Mouse (Mus musculus): ENCODE data around the gene Pithd1. TPM values are rescaled to one million over a fixed set of nuclear protein-coding genes. Genes with fewer than 3 reads are reported as not detected.

Gene Pithd1
- polyA plus RNA-seq, 1 experiment from 2014 or later = 44.8 TPM

- WGBS = 51% methylated on average over 8 of the region's 8 CpGs
- H3K36me3 ChIP-seq (ENCODE audit: control insufficient read depth, insufficient read depth, low read length) = peaks cover 10% of the 10 kb centered on the region; the same call in 1 of the 2 replicates
- ATAC-seq (ENCODE audit: insufficient read depth, low FRiP score) = peak; percentile 58; the same call in 1 of the 2 replicates
- no peak overlapping the region for H3K4me3 ChIP-seq (replicated peaks; ENCODE audit: low read length)
- no peak overlapping the region for H3K4me2 ChIP-seq (ENCODE audit: low read depth, low read length)
- H3K9me3 ChIP-seq (replicated peaks; ENCODE audit: control insufficient read depth, low read length) = no peaks in the 10 kb centered on the region
- peaks cover 6% of the 10 kb centered on the region for H3K4me1 ChIP-seq (ENCODE audit: control insufficient read depth, insufficient read depth, low read length)
- no peak overlapping the region for H3K9ac ChIP-seq (ENCODE audit: low read length)
- H3K27me3 ChIP-seq (ENCODE audit: control insufficient read depth, insufficient read depth, low read length) = no peaks in the 10 kb centered on the region
- H3K27ac ChIP-seq (ENCODE audit: low read length) = peak overlapping the region; percentile 70
Observed at GRCm38 (mm10) chr4:135958354-135958753, 28.7 kb downstream of the Pithd1 start.

- Histone ChIP-seq H3K36me3 (ENCODE audit: control insufficient read depth, insufficient read depth, low read length) (peaks cover 26% of the 10 kb centered on the region), H3K9ac (ENCODE audit: low read length) (no peak overlapping the region), H3K9me3 (replicated peaks; ENCODE audit: control insufficient read depth, low read length) (no peaks in the 10 kb centered on the region), H3K27me3 (ENCODE audit: control insufficient read depth, insufficient read depth, low read length) (no peaks in the 10 kb centered on the region), H3K4me3 (replicated peaks; ENCODE audit: low read length) (no peak overlapping the region), H3K4me2 (ENCODE audit: low read depth, low read length) (no peak overlapping the region), H3K4me1 (ENCODE audit: control insufficient read depth, insufficient read depth, low read length) (no peaks in the 10 kb centered on the region), H3K27ac (ENCODE audit: low read length) (no peak overlapping the region)
- no peak for ATAC-seq (ENCODE audit: insufficient read depth, low FRiP score)
- WGBS = 81% methylated on average over 9 of the region's 9 CpGs
Observed at GRCm38 (mm10) chr4:135955886-135956285, 31.2 kb downstream of the Pithd1 start.

GRCm38 (mm10) chr4:135954241-135954640 is 32.8 kb downstream of the Pithd1 start:
- no peaks in the 10 kb centered on the region for H3K4me1 ChIP-seq (ENCODE audit: control insufficient read depth, insufficient read depth, low read length)
- H3K27ac ChIP-seq (ENCODE audit: low read length) = no peak overlapping the region
- no peak overlapping the region for H3K9ac ChIP-seq (ENCODE audit: low read length)
- WGBS = 20% methylated on average over 2 of the region's 2 CpGs
- H3K4me3 ChIP-seq (replicated peaks; ENCODE audit: low read length) = no peak overlapping the region
- H3K36me3 ChIP-seq (ENCODE audit: control insufficient read depth, insufficient read depth, low read length) = peaks cover 24% of the 10 kb centered on the region
- H3K27me3 ChIP-seq (ENCODE audit: control insufficient read depth, insufficient read depth, low read length) = no peaks in the 10 kb centered on the region
- no peak overlapping the region for H3K4me2 ChIP-seq (ENCODE audit: low read depth, low read length)
- no peak for ATAC-seq (ENCODE audit: insufficient read depth, low FRiP score)
- no peaks in the 10 kb centered on the region for H3K9me3 ChIP-seq (replicated peaks; ENCODE audit: control insufficient read depth, low read length)

- 72% methylated on average over 3 of the region's 3 CpGs for WGBS
- no peak overlapping the region for H3K27ac ChIP-seq (ENCODE audit: low read length)
- H3K4me2 ChIP-seq (ENCODE audit: low read depth, low read length) = no peak overlapping the region
- H3K9ac ChIP-seq (ENCODE audit: low read length) = no peak overlapping the region
- no peak overlapping the region for H3K4me3 ChIP-seq (replicated peaks; ENCODE audit: low read length)
- no peaks in the 10 kb centered on the region for H3K9me3 ChIP-seq (replicated peaks; ENCODE audit: control insufficient read depth, low read length)
- H3K36me3 ChIP-seq (ENCODE audit: control insufficient read depth, insufficient read depth, low read length) = peaks cover 21% of the 10 kb centered on the region
- H3K27me3 ChIP-seq (ENCODE audit: control insufficient read depth, insufficient read depth, low read length) = no peaks in the 10 kb centered on the region
- ATAC-seq (ENCODE audit: insufficient read depth, low FRiP score) = no peak
- 0 out of 2 replicates have a peak, but pooled peaks cover 4% of the 10 kb centered on the region for H3K4me1 ChIP-seq (ENCODE audit: control insufficient read depth, insufficient read depth, low read length)
Observed at GRCm38 (mm10) chr4:135953179-135953578, 33.9 kb downstream of the Pithd1 start.

GRCm38 (mm10) chr4:135951505-135951904 is 35.6 kb downstream of the Pithd1 start:
- H3K27ac ChIP-seq (ENCODE audit: low read length) = no peak overlapping the region
- H3K4me1 ChIP-seq (ENCODE audit: control insufficient read depth, insufficient read depth, low read length) = 0 out of 2 replicates have a peak, but pooled peaks cover 4% of the 10 kb centered on the region
- no peak for ATAC-seq (ENCODE audit: insufficient read depth, low FRiP score)
- 95% methylated on average over 3 of the region's 3 CpGs for WGBS
- H3K27me3 ChIP-seq (ENCODE audit: control insufficient read depth, insufficient read depth, low read length) = no peaks in the 10 kb centered on the region
- H3K36me3 ChIP-seq (ENCODE audit: control insufficient read depth, insufficient read depth, low read length) = peaks cover 21% of the 10 kb centered on the region
- no peak overlapping the region for H3K4me3 ChIP-seq (replicated peaks; ENCODE audit: low read length)
- no peaks in the 10 kb centered on the region for H3K9me3 ChIP-seq (replicated peaks; ENCODE audit: control insufficient read depth, low read length)
- H3K4me2 ChIP-seq (ENCODE audit: low read depth, low read length) = no peak overlapping the region
- no peak overlapping the region for H3K9ac ChIP-seq (ENCODE audit: low read length)

- Histone ChIP-seq H3K9me3 (replicated peaks; ENCODE audit: control insufficient read depth, low read length) (no peaks in the 10 kb centered on the region), H3K4me1 (ENCODE audit: control insufficient read depth, insufficient read depth, low read length) (0 out of 2 replicates have a peak, but pooled peaks cover 6% of the 10 kb centered on the region), H3K27me3 (ENCODE audit: control insufficient read depth, insufficient read depth, low read length) (no peaks in the 10 kb centered on the region), H3K27ac (ENCODE audit: low read length) (no peak overlapping the region), H3K4me2 (ENCODE audit: low read depth, low read length) (no peak overlapping the region), H3K9ac (ENCODE audit: low read length) (no peak overlapping the region), H3K36me3 (ENCODE audit: control insufficient read depth, insufficient read depth, low read length) (peaks cover 21% of the 10 kb centered on the region), H3K4me3 (replicated peaks; ENCODE audit: low read length) (no peak overlapping the region)
- ATAC-seq (ENCODE audit: insufficient read depth, low FRiP score) = no peak
- 72% methylated on average over 6 of the region's 6 CpGs for WGBS
Observed at GRCm38 (mm10) chr4:135950365-135950764, 36.7 kb downstream of the Pithd1 start.

- ATAC-seq (ENCODE audit: insufficient read depth, low FRiP score) = no peak
Observed at GRCm38 (mm10) chr4:135949911-135950310, 37.2 kb downstream of the Pithd1 start.

GRCm38 (mm10) chr4:135949475-135949874 is 37.6 kb downstream of the Pithd1 start:
- H3K9ac ChIP-seq (ENCODE audit: low read length) = no peak overlapping the region
- H3K36me3 ChIP-seq (ENCODE audit: control insufficient read depth, insufficient read depth, low read length) = peaks cover 21% of the 10 kb centered on the region
- H3K4me3 ChIP-seq (replicated peaks; ENCODE audit: low read length) = no peak overlapping the region
- H3K27me3 ChIP-seq (ENCODE audit: control insufficient read depth, insufficient read depth, low read length) = no peaks in the 10 kb centered on the region
- no peak overlapping the region for H3K27ac ChIP-seq (ENCODE audit: low read length)
- H3K4me2 ChIP-seq (ENCODE audit: low read depth, low read length) = no peak overlapping the region
- 77% methylated on average over 10 of the region's 10 CpGs for WGBS
- ATAC-seq (ENCODE audit: insufficient read depth, low FRiP score) = no peak
- H3K4me1 ChIP-seq (ENCODE audit: control insufficient read depth, insufficient read depth, low read length) = 0 out of 2 replicates have a peak, but pooled peaks cover 6% of the 10 kb centered on the region
- H3K9me3 ChIP-seq (replicated peaks; ENCODE audit: control insufficient read depth, low read length) = no peaks in the 10 kb centered on the region

More at GRCm38 (mm10) chr4:135949911-135950310, 37.2 kb downstream of the Pithd1 start:
- no peaks in the 10 kb centered on the region for H3K27me3 ChIP-seq (ENCODE audit: control insufficient read depth, insufficient read depth, low read length)
- H3K9ac ChIP-seq (ENCODE audit: low read length) = no peak overlapping the region
- no peaks in the 10 kb centered on the region for H3K9me3 ChIP-seq (replicated peaks; ENCODE audit: control insufficient read depth, low read length)
- H3K4me3 ChIP-seq (replicated peaks; ENCODE audit: low read length) = no peak overlapping the region
- 0 out of 2 replicates have a peak, but pooled peaks cover 6% of the 10 kb centered on the region for H3K4me1 ChIP-seq (ENCODE audit: control insufficient read depth, insufficient read depth, low read length)
- 50% methylated on average over 6 of the region's 6 CpGs for WGBS
- no peak overlapping the region for H3K4me2 ChIP-seq (ENCODE audit: low read depth, low read length)
- H3K36me3 ChIP-seq (ENCODE audit: control insufficient read depth, insufficient read depth, low read length) = peaks cover 21% of the 10 kb centered on the region
- H3K27ac ChIP-seq (ENCODE audit: low read length) = no peak overlapping the region

GRCm38 (mm10) chr4:135948142-135948541 is 38.9 kb downstream of the Pithd1 start:
- no peak overlapping the region for H3K9ac ChIP-seq (ENCODE audit: low read length)
- H3K27ac ChIP-seq (ENCODE audit: low read length) = no peak overlapping the region
- no peak overlapping the region for H3K4me3 ChIP-seq (replicated peaks; ENCODE audit: low read length)
- H3K27me3 ChIP-seq (ENCODE audit: control insufficient read depth, insufficient read depth, low read length) = no peaks in the 10 kb centered on the region
- ATAC-seq (ENCODE audit: insufficient read depth, low FRiP score) = no peak
- peaks cover 18% of the 10 kb centered on the region for H3K36me3 ChIP-seq (ENCODE audit: control insufficient read depth, insufficient read depth, low read length)
- 0 out of 2 replicates have a peak, but pooled peaks cover 6% of the 10 kb centered on the region for H3K4me1 ChIP-seq (ENCODE audit: control insufficient read depth, insufficient read depth, low read length)
- H3K4me2 ChIP-seq (ENCODE audit: low read depth, low read length) = no peak overlapping the region; the same call in 1 of the 2 replicates
- no peaks in the 10 kb centered on the region for H3K9me3 ChIP-seq (replicated peaks; ENCODE audit: control insufficient read depth, low read length)
- 83% methylated on average over 8 of the region's 8 CpGs for WGBS

All from stomach, embryonic 16.5 days (tissue).